Mouse (Mus musculus): ENCODE results near the gene Wfdc15a.

Wfdc15a gene

GRCm38 (mm10) chr2:164175850-164176249, 24.1 kb downstream of the Wfdc15a start:
- no peak for DNase-seq (ENCODE audit: low spot score)

- no peak for DNase-seq (ENCODE audit: low spot score)
These were observed 25.1 kb downstream of the Wfdc15a start for GRCm38 (mm10) chr2:164174649-164175395.

GRCm38 (mm10) chr2:164173394-164173793, 26.5 kb downstream of the Wfdc15a start:
- no peak for DNase-seq (ENCODE audit: low spot score)

- no peak for DNase-seq (ENCODE audit: low spot score)
These were observed 29.0 kb downstream of the Wfdc15a start, which contains the start of gene Kcns1 for GRCm38 (mm10) chr2:164170902-164171301. TSS of gene Kcns1 (minus strand) at chr2:164171113.

GRCm38 (mm10) chr2:164170326-164170725, 29.6 kb downstream of the Wfdc15a start:
- no peak for DNase-seq (ENCODE audit: low spot score)

- DNase-seq (ENCODE audit: low spot score) = no peak
These were observed 31.4 kb downstream of the Wfdc15a start for GRCm38 (mm10) chr2:164168571-164168946.

GRCm38 (mm10) chr2:164167752-164168570, 32.0 kb downstream of the Wfdc15a start:
- DNase-seq (ENCODE audit: low spot score) = no peak

GRCm38 (mm10) chr2:164164941-164165340, 35.0 kb downstream of the Wfdc15a start:
- DNase-seq (ENCODE audit: low spot score) = no peak

- no peak for DNase-seq (ENCODE audit: low spot score)
These were observed 38.3 kb downstream of the Wfdc15a start for GRCm38 (mm10) chr2:164161515-164162055.

GRCm38 (mm10) chr2:164158838-164159237, 41.1 kb downstream of the Wfdc15a start:
- no peak for DNase-seq (ENCODE audit: low spot score)

- no peak for DNase-seq (ENCODE audit: low spot score)
These were observed 43.8 kb downstream of the Wfdc15a start for GRCm38 (mm10) chr2:164156158-164156557.

- DNase-seq (ENCODE audit: low spot score) = no peak
These were observed 45.9 kb downstream of the Wfdc15a start for GRCm38 (mm10) chr2:164154007-164154406.

- no peak for DNase-seq (ENCODE audit: low spot score)
These were observed 47.6 kb downstream of the Wfdc15a start for GRCm38 (mm10) chr2:164152341-164152740.

GRCm38 (mm10) chr2:164150086-164150760, 49.7 kb downstream of the Wfdc15a start:
- DNase-seq (ENCODE audit: low spot score) = no peak
